Mouse (Mus musculus): ENCODE data around the gene Ndufaf2.

Ndufaf2 gene

GRCm38 (mm10) chr13:108158465-108159240 is at the start of gene Ndufaf2, which contains the start of gene Ercc8:
Gene Ndufaf2 (minus strand): TSS chr13:108158623.
Gene Ercc8 (plus strand): TSS chr13:108158731.
- DNase-seq (ENCODE audit: low read depth, low spot score) = peak; percentile 98
- H3K27me3 ChIP-seq (ENCODE audit: control insufficient read depth, insufficient read depth, low read length, poor library complexity, severe bottlenecking) = no peaks in the 10 kb centered on the region

DNA sequence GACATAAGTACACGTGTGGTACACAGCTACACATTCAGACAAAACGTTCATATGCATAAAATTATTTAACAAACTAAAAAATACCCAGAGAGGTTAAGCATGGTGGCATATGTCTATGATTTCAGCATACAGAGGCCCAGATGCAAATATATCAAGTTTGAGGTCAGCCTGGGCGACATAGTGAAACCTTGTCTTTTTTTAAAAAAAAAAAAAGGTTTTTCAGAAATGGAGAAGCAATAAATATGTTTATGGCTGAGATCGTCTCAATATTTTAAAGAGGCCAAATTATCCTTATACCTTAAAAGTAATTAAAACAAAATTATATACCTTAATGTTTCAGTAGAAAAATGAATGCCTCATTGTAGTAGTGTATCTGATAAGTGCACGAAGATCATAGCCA is 49.7 kb upstream of the Ndufaf2 start:
- DNase-seq (ENCODE audit: low read depth, low spot score) = no peak
- Histone ChIP-seq H3K36me3 (ENCODE audit: control insufficient read depth, insufficient read depth, low read length, poor library complexity, severe bottlenecking) (no peaks in the 10 kb centered on the region), H3K27me3 (ENCODE audit: control insufficient read depth, insufficient read depth, low read length, poor library complexity, severe bottlenecking) (no peaks in the 10 kb centered on the region)

More at GRCm38 (mm10) chr13:108158465-108159240, at the start of gene Ndufaf2, which contains the start of gene Ercc8:
- no peaks in the 10 kb centered on the region; the same call in 1 of the 2 replicates for H3K36me3 ChIP-seq (ENCODE audit: control insufficient read depth, insufficient read depth, low read length, poor library complexity, severe bottlenecking)

DNA sequence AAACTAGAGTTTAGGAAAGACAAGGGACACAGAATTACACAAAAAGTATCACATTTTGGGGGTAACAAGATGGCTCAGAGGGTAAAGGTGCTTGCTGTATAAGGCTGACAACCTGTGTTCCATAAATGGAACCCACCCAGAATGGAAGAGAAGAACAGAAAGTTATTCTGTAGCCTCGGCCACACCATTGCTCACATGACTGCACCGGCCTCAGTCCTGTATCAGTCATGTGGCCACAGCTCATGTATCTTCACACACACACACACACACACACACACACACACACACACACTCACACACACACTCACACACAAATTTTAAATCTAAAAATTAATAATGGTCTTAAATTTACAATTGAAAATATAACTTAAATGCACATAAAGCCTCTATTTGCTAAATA is 49.0 kb upstream of the Ndufaf2 start:
- Histone ChIP-seq H3K36me3 (ENCODE audit: control insufficient read depth, insufficient read depth, low read length, poor library complexity, severe bottlenecking) (no peaks in the 10 kb centered on the region), H3K27me3 (ENCODE audit: control insufficient read depth, insufficient read depth, low read length, poor library complexity, severe bottlenecking) (no peaks in the 10 kb centered on the region)
- no peak for DNase-seq (ENCODE audit: low read depth, low spot score)

DNA sequence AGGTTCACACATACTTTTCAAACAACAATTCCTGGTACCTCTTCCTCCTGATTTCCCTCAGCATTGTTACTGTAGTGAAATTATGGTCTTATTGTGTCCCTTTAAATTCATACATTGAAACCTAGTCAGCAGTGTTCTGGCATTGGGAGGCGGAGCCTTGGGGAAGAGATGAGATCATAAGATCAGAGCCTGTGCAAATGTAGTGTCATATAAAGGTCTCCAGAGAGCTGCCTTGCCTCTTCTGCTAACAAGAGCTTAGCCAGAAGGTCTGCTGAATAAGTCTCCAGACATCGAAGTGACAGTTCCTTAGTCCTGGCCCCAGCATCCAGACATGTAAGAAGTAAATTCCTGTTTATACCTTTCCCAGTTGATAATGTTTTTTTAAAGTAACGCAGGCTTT is 46.4 kb upstream of the Ndufaf2 start:
- no peak for DNase-seq (ENCODE audit: low read depth, low spot score)
- H3K36me3 ChIP-seq (ENCODE audit: control insufficient read depth, insufficient read depth, low read length, poor library complexity, severe bottlenecking) = no peaks in the 10 kb centered on the region
- no peaks in the 10 kb centered on the region for H3K27me3 ChIP-seq (ENCODE audit: control insufficient read depth, insufficient read depth, low read length, poor library complexity, severe bottlenecking)

- no peaks in the 10 kb centered on the region for H3K27me3 ChIP-seq (ENCODE audit: control insufficient read depth, insufficient read depth, low read length, poor library complexity, severe bottlenecking)
- H3K36me3 ChIP-seq (ENCODE audit: control insufficient read depth, insufficient read depth, low read length, poor library complexity, severe bottlenecking) = no peaks in the 10 kb centered on the region; the same call in 1 of the 2 replicates
- DNase-seq (ENCODE audit: low read depth, low spot score) = no peak
Measured at GRCm38 (mm10) chr13:108195474-108195873, 37.1 kb upstream of the Ndufaf2 start.

GRCm38 (mm10) chr13:108191074-108191720 is 32.8 kb upstream of the Ndufaf2 start:
- H3K36me3 ChIP-seq (ENCODE audit: control insufficient read depth, insufficient read depth, low read length, poor library complexity, severe bottlenecking) = peaks cover 8% of the 10 kb centered on the region; the same call in 1 of the 2 replicates
- H3K27me3 ChIP-seq (ENCODE audit: control insufficient read depth, insufficient read depth, low read length, poor library complexity, severe bottlenecking) = no peaks in the 10 kb centered on the region
- DNase-seq (ENCODE audit: low read depth, low spot score) = peak; percentile 47

- DNase-seq (ENCODE audit: low read depth, low spot score) = no peak
- no peaks in the 10 kb centered on the region for H3K27me3 ChIP-seq (ENCODE audit: control insufficient read depth, insufficient read depth, low read length, poor library complexity, severe bottlenecking)
- peaks cover 8% of the 10 kb centered on the region; the same call in 1 of the 2 replicates for H3K36me3 ChIP-seq (ENCODE audit: control insufficient read depth, insufficient read depth, low read length, poor library complexity, severe bottlenecking)
Measured at GRCm38 (mm10) chr13:108187994-108188393, 29.6 kb upstream of the Ndufaf2 start.

DNA sequence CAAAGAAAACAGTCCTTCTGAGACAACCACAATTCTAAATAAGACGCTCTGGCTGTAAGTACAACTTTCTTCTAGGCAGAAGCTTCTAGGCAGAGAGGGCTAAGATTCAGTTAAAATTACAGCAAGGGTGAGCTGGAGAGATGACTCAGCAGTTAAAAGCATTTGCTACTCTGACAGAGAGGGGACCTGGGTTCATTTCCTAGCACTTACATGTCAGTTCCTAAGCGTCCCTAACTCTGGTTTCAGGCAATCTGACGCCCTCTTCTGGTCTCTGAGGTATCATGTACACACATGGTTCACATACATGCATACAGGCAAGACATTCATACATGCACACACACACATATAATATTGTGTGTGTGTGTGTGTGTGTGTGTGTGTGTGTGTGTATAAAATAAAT is 27.1 kb upstream of the Ndufaf2 start:
- no peak for DNase-seq (ENCODE audit: low read depth, low spot score)
- H3K27me3 ChIP-seq (ENCODE audit: control insufficient read depth, insufficient read depth, low read length, poor library complexity, severe bottlenecking) = no peaks in the 10 kb centered on the region
- H3K36me3 ChIP-seq (ENCODE audit: control insufficient read depth, insufficient read depth, low read length, poor library complexity, severe bottlenecking) = peaks cover 15% of the 10 kb centered on the region; the same call in 1 of the 2 replicates

GRCm38 (mm10) chr13:108184743-108185255 is 26.4 kb upstream of the Ndufaf2 start:
- H3K27me3 ChIP-seq (ENCODE audit: control insufficient read depth, insufficient read depth, low read length, poor library complexity, severe bottlenecking) = no peaks in the 10 kb centered on the region
- DNase-seq (ENCODE audit: low read depth, low spot score) = no peak
- peaks cover 13% of the 10 kb centered on the region; the same call in 1 of the 2 replicates for H3K36me3 ChIP-seq (ENCODE audit: control insufficient read depth, insufficient read depth, low read length, poor library complexity, severe bottlenecking)

GRCm38 (mm10) chr13:108180821-108181220 is 22.4 kb upstream of the Ndufaf2 start:
- H3K27me3 ChIP-seq (ENCODE audit: control insufficient read depth, insufficient read depth, low read length, poor library complexity, severe bottlenecking) = no peaks in the 10 kb centered on the region
- DNase-seq (ENCODE audit: low read depth, low spot score) = no peak
- H3K36me3 ChIP-seq (ENCODE audit: control insufficient read depth, insufficient read depth, low read length, poor library complexity, severe bottlenecking) = peaks cover 11% of the 10 kb centered on the region; the same call in 1 of the 2 replicates

DNA sequence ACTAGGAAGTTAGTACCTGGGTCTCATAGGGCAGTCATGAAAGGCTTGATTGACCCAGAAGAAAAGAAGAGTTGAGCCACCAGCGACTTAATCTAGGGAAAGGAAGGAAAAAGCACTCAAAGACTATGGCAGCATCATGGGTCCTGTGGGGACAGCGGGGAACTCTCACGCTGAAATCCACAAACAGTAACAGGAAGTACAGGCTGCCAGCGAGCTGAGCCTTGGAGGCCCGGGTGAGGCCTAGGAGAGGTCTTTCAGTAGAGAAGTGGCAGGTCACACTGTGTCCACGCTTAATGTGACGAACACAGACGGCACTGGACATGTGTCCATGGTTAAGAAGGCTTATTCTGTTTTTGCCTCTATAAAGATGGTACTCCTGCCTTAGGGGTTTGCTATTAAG is 21.2 kb upstream of the Ndufaf2 start:
- DNase-seq (ENCODE audit: low read depth, low spot score) = no peak
- H3K27me3 ChIP-seq (ENCODE audit: control insufficient read depth, insufficient read depth, low read length, poor library complexity, severe bottlenecking) = no peaks in the 10 kb centered on the region

DNA sequence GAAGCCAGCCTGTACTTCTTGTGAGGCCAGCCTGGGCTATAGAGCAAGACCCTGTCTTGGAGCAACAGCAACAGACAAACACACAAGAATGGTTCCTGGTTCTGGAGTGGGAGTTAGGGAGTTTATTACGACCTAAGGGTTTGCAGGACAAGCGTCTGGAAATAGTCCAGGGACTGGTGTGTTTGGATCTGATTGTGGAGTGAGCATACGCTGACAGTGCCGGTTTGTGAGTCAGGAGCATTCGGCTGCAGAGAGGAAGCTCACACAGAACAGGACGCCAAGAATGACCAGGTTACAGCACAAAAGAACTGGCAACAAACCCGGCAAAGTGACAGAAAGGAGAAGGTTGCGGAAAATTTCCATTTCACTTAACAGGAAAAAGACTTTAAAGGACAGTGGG is 12.1 kb upstream of the Ndufaf2 start:
- Histone ChIP-seq H3K27me3 (ENCODE audit: control insufficient read depth, insufficient read depth, low read length, poor library complexity, severe bottlenecking) (no peaks in the 10 kb centered on the region), H3K36me3 (ENCODE audit: control insufficient read depth, insufficient read depth, low read length, poor library complexity, severe bottlenecking) (peaks cover 12% of the 10 kb centered on the region; the same call in 1 of the 2 replicates)
- DNase-seq (ENCODE audit: low read depth, low spot score) = no peak

More for the DNA sequence above, 21.2 kb upstream of the Ndufaf2 start:
- peaks cover 11% of the 10 kb centered on the region; the same call in 1 of the 2 replicates for H3K36me3 ChIP-seq (ENCODE audit: control insufficient read depth, insufficient read depth, low read length, poor library complexity, severe bottlenecking)

- DNase-seq (ENCODE audit: low read depth, low spot score) = no peak
- Histone ChIP-seq H3K36me3 (ENCODE audit: control insufficient read depth, insufficient read depth, low read length, poor library complexity, severe bottlenecking) (peaks cover 12% of the 10 kb centered on the region; the same call in 1 of the 2 replicates), H3K27me3 (ENCODE audit: control insufficient read depth, insufficient read depth, low read length, poor library complexity, severe bottlenecking) (no peaks in the 10 kb centered on the region)
Measured at GRCm38 (mm10) chr13:108170002-108170401, 11.6 kb upstream of the Ndufaf2 start.

GRCm38 (mm10) chr13:108164621-108165020 is 6.2 kb upstream of the Ndufaf2 start:
- no peaks in the 10 kb centered on the region for H3K27me3 ChIP-seq (ENCODE audit: control insufficient read depth, insufficient read depth, low read length, poor library complexity, severe bottlenecking)
- no peak for DNase-seq (ENCODE audit: low read depth, low spot score)
- peaks cover 1% of the 10 kb centered on the region; the same call in 1 of the 2 replicates for H3K36me3 ChIP-seq (ENCODE audit: control insufficient read depth, insufficient read depth, low read length, poor library complexity, severe bottlenecking)

DNA sequence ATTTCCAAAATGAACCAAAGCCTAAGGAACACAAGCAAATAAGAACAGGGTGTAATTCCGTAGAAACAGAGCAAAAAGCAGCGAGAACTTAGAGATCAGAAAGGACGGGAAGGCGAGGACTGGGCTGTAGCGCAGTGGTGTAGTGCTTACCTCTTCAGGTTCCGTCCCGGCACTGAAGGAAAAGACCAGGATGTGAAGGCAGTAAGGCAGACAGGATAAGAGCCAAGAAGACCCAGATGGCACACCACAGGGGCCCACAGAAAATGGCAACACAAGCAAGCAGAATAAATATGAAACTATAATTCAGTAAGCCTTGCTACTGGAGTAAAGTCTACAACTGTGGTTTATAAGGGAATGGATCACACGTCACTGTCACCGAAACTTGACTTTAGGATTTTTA is 5.5 kb upstream of the Ndufaf2 start:
- DNase-seq (ENCODE audit: low read depth, low spot score) = no peak
- Histone ChIP-seq H3K27me3 (ENCODE audit: control insufficient read depth, insufficient read depth, low read length, poor library complexity, severe bottlenecking) (no peaks in the 10 kb centered on the region), H3K36me3 (ENCODE audit: control insufficient read depth, insufficient read depth, low read length, poor library complexity, severe bottlenecking) (no peaks in the 10 kb centered on the region; the same call in 1 of the 2 replicates)
